Mouse (Mus musculus): ENCODE measurements around the gene Opcml.

DNA sequence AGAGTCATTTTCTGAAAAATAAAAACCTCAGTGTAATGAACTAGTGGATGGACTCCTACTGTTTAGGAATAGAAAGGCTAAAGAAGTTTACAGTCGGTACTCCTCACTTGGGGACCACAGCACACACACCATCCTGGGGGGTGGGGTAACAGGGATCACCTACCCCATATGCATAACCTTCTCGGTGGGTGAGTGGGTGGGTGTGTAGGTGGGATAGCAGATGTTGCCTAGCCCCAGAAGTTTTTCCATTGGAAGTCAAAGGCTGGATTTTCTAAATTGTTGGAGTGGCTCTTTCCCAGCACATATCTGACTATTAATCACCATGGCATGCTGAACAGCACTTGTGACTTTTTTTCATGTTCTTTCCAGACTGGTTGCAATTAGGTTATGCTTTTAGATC, 779.2 kb downstream of the Opcml start:
- TF ChIP-seq GATA1 (IDR thresholded peaks at IDR 0.05; ENCODE audit: low read length) (no peak), TAL1 (IDR thresholded peaks at IDR 0.05; ENCODE audit: low read length) (no peak)

Data from erythroblast, embryonic 14.5 days (primary cell).